Mouse (Mus musculus): ENCODE results near the gene B9d1. TPM values are rescaled to one million over a fixed set of nuclear protein-coding genes. Genes with fewer than 3 reads are reported as not detected.

B9d1 gene
- polyA plus RNA-seq, 1 experiment from 2014 or later, result 31.5 TPM

DNA sequence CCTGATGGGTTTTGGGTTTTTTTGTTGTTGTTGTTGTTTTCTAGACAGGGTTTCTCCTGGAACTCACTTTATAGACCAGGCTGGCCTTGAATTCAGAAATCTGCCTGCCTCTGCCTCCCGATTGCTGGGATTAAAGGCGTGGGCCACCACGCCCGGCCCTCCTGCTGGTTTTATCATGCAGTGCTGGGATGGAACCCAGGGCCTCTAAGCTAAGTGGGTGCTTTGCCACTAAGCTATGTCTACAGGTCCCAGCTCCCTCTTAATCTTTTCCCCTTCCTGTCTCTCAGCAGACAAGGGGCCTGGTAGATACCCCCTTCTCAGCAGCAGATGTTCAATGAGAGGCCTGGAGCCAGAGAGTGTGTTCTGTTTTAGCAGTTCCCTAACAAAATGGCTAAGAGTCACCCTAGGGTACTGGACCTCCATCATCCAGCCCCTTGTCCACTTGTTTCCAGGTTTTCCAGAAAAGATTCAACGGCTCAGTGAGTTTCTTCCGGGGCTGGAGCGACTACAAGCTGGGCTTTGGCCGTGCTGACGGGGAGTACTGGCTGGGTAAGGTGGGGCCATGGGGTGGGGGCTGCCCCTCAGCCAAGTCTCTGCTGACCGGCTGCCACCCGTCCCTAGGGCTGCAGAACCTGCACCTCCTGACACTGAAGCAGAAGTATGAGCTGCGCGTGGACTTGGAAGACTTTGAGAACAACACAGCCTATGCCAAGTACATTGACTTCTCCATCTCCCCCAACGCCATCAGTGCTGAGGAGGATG is 18.3 kb upstream of the B9d1 start:
- Histone ChIP-seq H3K27ac (ENCODE audit: low read length) (no peak overlapping the region), H3K27me3 (ENCODE audit: control insufficient read depth, insufficient read depth, low read depth, low read length) (no peaks in the 10 kb centered on the region)
- ATAC-seq, result no peak

DNA sequence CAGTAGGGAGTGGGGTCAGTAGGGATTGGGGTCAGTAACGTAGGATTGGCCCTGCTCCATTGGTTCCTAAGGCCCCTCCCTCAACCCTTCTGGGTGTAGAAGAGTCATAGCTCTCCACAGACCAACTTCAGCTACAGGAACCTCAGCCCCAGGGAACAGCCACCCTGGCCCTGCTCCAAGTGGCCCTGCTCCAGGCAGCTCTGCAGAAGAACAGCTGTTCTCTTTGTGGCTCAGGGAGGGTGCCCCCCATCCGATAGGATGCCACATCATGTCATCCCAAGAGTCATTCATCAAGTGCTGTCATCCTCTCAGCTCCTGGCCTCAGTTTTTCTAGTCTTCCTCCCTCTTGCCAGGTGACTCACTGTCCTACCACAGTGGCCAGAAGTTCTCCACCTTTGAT is 17.5 kb upstream of the B9d1 start:
- 50% methylated on average over 2 of the region's 2 CpGs for WGBS
- Histone ChIP-seq H3K4me2 (ENCODE audit: low read length) (no peak overlapping the region), H3K4me3 (ENCODE audit: low read depth, low read length) (no peak overlapping the region), H3K27me3 (ENCODE audit: control insufficient read depth, insufficient read depth, low read depth, low read length) (no peaks in the 10 kb centered on the region), H3K4me1 (ENCODE audit: control insufficient read depth, insufficient read depth, low read length) (peaks cover 3% of the 10 kb centered on the region), H3K9ac (ENCODE audit: low read depth, low read length) (no peak overlapping the region), H3K9me3 (replicated peaks; ENCODE audit: control insufficient read depth, low read length, poor library complexity, severe bottlenecking) (no peaks in the 10 kb centered on the region), H3K36me3 (ENCODE audit: control insufficient read depth, insufficient read depth, low read length) (peaks cover 29% of the 10 kb centered on the region), H3K27ac (ENCODE audit: low read length) (no peak overlapping the region)
- no peak for ATAC-seq

More for the DNA sequence above, 18.3 kb upstream of the B9d1 start:
- Histone ChIP-seq H3K36me3 (ENCODE audit: control insufficient read depth, insufficient read depth, low read length) (peaks cover 29% of the 10 kb centered on the region), H3K4me3 (ENCODE audit: low read depth, low read length) (no peak overlapping the region), H3K9me3 (replicated peaks; ENCODE audit: control insufficient read depth, low read length, poor library complexity, severe bottlenecking) (no peaks in the 10 kb centered on the region), H3K9ac (ENCODE audit: low read depth, low read length) (no peak overlapping the region), H3K4me2 (ENCODE audit: low read length) (no peak overlapping the region), H3K4me1 (ENCODE audit: control insufficient read depth, insufficient read depth, low read length) (peaks cover 3% of the 10 kb centered on the region; the same call in 1 of the 2 replicates)
- WGBS, result 92% methylated on average over 14 of the region's 14 CpGs

DNA sequence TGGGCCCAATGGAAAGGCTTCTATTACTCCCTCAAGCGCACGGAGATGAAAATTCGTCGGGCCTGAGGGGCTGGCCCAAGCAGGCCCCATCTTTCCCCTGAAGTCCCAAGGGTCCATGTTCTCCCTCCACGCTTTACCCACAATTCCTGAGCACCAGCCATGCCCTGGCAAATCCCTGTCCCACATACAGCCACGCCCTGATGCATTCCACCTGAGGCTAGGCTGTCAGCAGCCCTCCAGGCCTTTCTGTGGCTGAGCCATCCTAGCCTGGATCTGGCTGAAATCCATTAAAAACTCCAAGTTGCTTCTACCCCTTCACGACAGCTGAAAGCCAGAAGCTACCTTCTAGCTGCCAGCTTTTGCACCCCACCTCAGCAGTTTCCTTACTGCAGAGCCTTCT is 17.0 kb upstream of the B9d1 start:
- peaks cover 8% of the 10 kb centered on the region for H3K4me1 ChIP-seq (ENCODE audit: control insufficient read depth, insufficient read depth, low read length)
- no peak for ATAC-seq
- no peaks in the 10 kb centered on the region for H3K27me3 ChIP-seq (ENCODE audit: control insufficient read depth, insufficient read depth, low read depth, low read length)
- no peak overlapping the region for H3K9ac ChIP-seq (ENCODE audit: low read depth, low read length)
- no peak overlapping the region for H3K4me2 ChIP-seq (ENCODE audit: low read length)
- peaks cover 29% of the 10 kb centered on the region for H3K36me3 ChIP-seq (ENCODE audit: control insufficient read depth, insufficient read depth, low read length)
- H3K27ac ChIP-seq (ENCODE audit: low read length), result no peak overlapping the region
- 85% methylated on average over 7 of the region's 7 CpGs for WGBS
- H3K9me3 ChIP-seq (replicated peaks; ENCODE audit: control insufficient read depth, low read length, poor library complexity, severe bottlenecking), result no peaks in the 10 kb centered on the region
- no peak overlapping the region for H3K4me3 ChIP-seq (ENCODE audit: low read depth, low read length)

DNA sequence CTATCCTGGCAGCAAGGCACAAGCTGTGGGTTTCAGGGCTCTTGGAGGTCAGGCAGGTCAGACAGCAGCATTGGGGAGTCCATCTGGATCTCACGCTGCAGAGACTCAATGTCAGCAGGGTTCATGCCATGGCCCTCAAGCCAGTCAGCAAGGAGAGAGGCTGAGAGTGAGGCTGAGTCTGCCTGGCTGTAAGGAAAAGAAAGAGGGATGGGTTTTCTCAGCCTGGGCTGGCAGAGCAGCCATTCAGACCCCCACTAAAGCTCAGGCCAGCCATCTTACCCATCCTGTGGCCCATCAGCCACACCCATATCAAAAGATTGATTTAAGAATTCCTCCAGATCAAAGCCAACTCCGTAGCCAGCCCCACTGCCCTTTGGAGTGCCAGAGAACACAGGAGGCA is 15.9 kb upstream of the B9d1 start:
- WGBS, result 78% methylated on average over 2 of the region's 2 CpGs
- Histone ChIP-seq H3K9ac (ENCODE audit: low read depth, low read length) (no peak overlapping the region), H3K4me2 (ENCODE audit: low read length) (no peak overlapping the region), H3K9me3 (replicated peaks; ENCODE audit: control insufficient read depth, low read length, poor library complexity, severe bottlenecking) (no peaks in the 10 kb centered on the region), H3K36me3 (ENCODE audit: control insufficient read depth, insufficient read depth, low read length) (peaks cover 29% of the 10 kb centered on the region), H3K4me3 (ENCODE audit: low read depth, low read length) (no peak overlapping the region), H3K27ac (ENCODE audit: low read length) (no peak overlapping the region), H3K27me3 (ENCODE audit: control insufficient read depth, insufficient read depth, low read depth, low read length) (no peaks in the 10 kb centered on the region), H3K4me1 (ENCODE audit: control insufficient read depth, insufficient read depth, low read length) (peaks cover 12% of the 10 kb centered on the region)
- no peak for ATAC-seq

DNA sequence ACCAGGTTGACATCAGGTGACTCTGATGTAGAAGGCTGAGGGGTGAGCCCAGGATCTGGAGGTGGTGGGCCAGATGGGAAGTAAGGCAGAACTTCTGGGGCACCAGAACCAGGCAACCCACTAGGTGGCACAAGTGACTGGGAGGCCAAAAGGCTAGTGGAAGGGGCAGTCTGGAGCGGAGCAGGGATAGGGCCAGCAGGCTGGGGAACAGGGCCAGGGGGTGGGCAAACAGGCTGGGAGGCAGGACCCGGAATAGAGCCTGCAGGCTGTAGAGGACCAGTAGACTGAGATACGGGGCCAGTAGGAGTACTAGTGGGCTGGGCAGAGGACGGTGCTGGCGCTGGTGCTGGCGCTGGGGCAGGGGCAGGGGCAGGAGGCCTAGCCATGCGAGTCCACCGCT is 15.1 kb upstream of the B9d1 start:
- peaks cover 13% of the 10 kb centered on the region for H3K4me1 ChIP-seq (ENCODE audit: control insufficient read depth, insufficient read depth, low read length)

DNA sequence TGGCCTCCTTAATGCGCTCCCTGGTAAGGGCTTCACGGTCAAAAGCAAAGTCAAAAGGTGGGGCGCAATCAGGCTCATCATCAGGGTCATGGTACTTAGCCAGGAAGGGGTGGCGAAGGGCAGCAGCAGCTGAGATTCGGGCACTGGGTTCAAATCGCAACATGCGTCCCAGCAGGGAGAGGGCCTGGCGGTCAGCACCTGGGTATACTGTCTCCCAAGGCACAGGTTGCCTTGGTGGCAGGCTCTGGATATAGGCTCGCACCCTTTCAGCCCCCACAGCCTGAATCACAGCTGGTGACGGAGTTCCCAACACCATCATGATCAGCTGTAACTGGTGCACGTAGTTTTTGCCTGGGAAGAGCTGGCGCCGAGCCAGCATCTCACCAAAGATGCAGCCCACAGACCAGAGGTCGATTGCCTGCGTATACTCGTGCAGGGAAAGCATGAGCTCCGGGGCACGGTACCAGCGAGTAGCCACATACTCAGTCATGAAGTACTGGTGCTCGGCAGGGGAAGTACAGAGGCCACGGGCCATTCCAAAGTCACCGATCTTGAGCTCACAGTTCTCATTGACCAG is 13.9 kb upstream of the B9d1 start:
- Histone ChIP-seq H3K4me2 (ENCODE audit: low read length) (no peak overlapping the region), H3K36me3 (ENCODE audit: control insufficient read depth, insufficient read depth, low read length) (peaks cover 29% of the 10 kb centered on the region), H3K9ac (ENCODE audit: low read depth, low read length) (no peak overlapping the region), H3K9me3 (replicated peaks; ENCODE audit: control insufficient read depth, low read length, poor library complexity, severe bottlenecking) (no peaks in the 10 kb centered on the region), H3K4me3 (ENCODE audit: low read depth, low read length) (no peak overlapping the region), H3K27ac (ENCODE audit: low read length) (no peak overlapping the region), H3K4me1 (ENCODE audit: control insufficient read depth, insufficient read depth, low read length) (peaks cover 14% of the 10 kb centered on the region), H3K27me3 (ENCODE audit: control insufficient read depth, insufficient read depth, low read depth, low read length) (no peaks in the 10 kb centered on the region)
- 91% methylated on average over 22 of the region's 22 CpGs for WGBS
- ATAC-seq, result no peak

More for the DNA sequence above, 15.1 kb upstream of the B9d1 start:
- H3K4me2 ChIP-seq (ENCODE audit: low read length), result no peak overlapping the region
- no peak overlapping the region for H3K4me3 ChIP-seq (ENCODE audit: low read depth, low read length)
- no peak for ATAC-seq
- peaks cover 29% of the 10 kb centered on the region for H3K36me3 ChIP-seq (ENCODE audit: control insufficient read depth, insufficient read depth, low read length)
- H3K27ac ChIP-seq (ENCODE audit: low read length), result no peak overlapping the region
- no peaks in the 10 kb centered on the region for H3K27me3 ChIP-seq (ENCODE audit: control insufficient read depth, insufficient read depth, low read depth, low read length)
- H3K9ac ChIP-seq (ENCODE audit: low read depth, low read length), result no peak overlapping the region
- 92% methylated on average over 8 of the region's 8 CpGs for WGBS
- no peaks in the 10 kb centered on the region for H3K9me3 ChIP-seq (replicated peaks; ENCODE audit: control insufficient read depth, low read length, poor library complexity, severe bottlenecking)

DNA sequence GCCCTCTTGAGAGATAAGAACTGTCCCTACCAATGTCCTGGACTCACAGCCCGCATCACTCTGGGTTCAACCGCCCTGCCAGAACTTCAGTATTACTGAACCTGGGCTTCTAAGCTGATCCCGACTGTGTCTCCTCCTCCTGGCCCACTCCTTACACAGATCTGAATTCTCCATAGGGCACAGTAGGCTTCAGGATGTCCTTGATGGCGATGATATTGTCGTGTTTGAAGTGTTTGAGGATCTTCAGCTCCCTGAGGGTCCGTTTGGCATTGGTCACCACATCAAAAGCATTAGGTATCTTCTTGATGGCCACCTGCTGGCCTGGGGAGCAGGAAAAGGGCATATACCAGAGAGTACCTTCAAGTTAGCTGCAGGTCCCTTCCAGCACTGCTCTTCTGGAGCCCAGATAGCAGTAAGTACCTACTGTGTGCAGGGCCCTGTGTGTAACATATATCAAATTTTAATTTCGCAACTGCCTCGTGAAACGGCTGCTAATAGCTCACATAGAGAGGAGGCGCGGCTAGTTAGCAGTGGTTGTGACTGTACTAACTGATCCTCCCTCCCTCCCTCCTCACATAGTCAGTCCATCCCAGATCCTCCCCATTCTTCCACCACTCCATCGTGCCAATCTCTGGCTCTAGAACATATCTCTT is 12.1 kb upstream of the B9d1 start:
- Histone ChIP-seq H3K27me3 (ENCODE audit: control insufficient read depth, insufficient read depth, low read depth, low read length) (no peaks in the 10 kb centered on the region), H3K4me3 (ENCODE audit: low read depth, low read length) (peak overlapping the region; percentile 92), H3K9ac (ENCODE audit: low read depth, low read length) (peak overlapping the region; percentile 92), H3K4me1 (ENCODE audit: control insufficient read depth, insufficient read depth, low read length) (peaks cover 14% of the 10 kb centered on the region), H3K4me2 (ENCODE audit: low read length) (peak overlapping the region; percentile 86), H3K36me3 (ENCODE audit: control insufficient read depth, insufficient read depth, low read length) (peaks cover 27% of the 10 kb centered on the region), H3K27ac (ENCODE audit: low read length) (peak overlapping the region; percentile 91; the same call in 1 of the 2 replicates), H3K9me3 (replicated peaks; ENCODE audit: control insufficient read depth, low read length, poor library complexity, severe bottlenecking) (no peaks in the 10 kb centered on the region)
- ATAC-seq, result no peak
- WGBS, result 77% methylated on average over 12 of the region's 12 CpGs

DNA sequence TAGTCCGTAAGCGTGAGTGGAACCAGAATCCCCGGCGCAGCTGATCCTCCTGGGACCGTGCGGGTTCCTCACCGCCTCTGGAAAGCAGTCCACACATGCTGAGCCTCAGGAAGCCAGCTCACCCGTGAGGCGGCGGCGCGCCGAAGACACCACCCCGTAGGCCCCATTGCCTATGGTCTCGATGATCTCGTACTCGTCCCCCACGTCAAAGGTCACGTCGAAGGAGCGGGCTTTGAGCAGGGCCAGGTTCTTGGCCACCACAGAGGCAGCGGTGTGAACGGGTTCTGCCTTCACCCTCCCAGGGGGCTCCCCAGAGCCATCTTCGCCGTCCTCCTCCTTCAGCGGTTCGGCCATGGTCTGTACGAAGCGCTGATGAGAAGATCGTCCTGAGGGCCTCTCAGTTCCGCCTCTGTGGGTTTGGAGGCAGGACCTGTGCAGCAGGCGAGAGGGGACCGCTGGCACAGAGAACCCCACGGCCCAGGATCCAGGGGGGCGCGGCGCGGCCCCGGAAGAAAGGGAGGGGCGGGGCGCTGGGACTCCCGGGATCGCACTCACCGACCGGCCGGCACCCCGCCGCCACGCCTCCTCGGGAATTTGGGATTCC is 11.3 kb upstream of the B9d1 start:
- peak overlapping the region; percentile 91 for H3K27ac ChIP-seq (ENCODE audit: low read length)
- no peaks in the 10 kb centered on the region for H3K27me3 ChIP-seq (ENCODE audit: control insufficient read depth, insufficient read depth, low read depth, low read length)
- H3K9me3 ChIP-seq (replicated peaks; ENCODE audit: control insufficient read depth, low read length, poor library complexity, severe bottlenecking), result no peaks in the 10 kb centered on the region
- peak overlapping the region; percentile 92 for H3K9ac ChIP-seq (ENCODE audit: low read depth, low read length)
- peaks cover 20% of the 10 kb centered on the region for H3K36me3 ChIP-seq (ENCODE audit: control insufficient read depth, insufficient read depth, low read length)
- peak overlapping the region; percentile 92 for H3K4me3 ChIP-seq (ENCODE audit: low read depth, low read length)
- peak; percentile 79 for ATAC-seq
- peaks cover 14% of the 10 kb centered on the region for H3K4me1 ChIP-seq (ENCODE audit: control insufficient read depth, insufficient read depth, low read length)
- H3K4me2 ChIP-seq (ENCODE audit: low read length), result peak overlapping the region; percentile 86
- under 1% methylated on average over 42 of the region's 50 CpGs for WGBS

Data from midbrain, embryonic 16.5 days (tissue).